Mouse (Mus musculus) midbrain, embryonic 16.5 days (tissue): ENCODE measurements around the gene Insl5. TPM values are rescaled to one million over a fixed set of nuclear protein-coding genes. Genes with fewer than 3 reads are reported as not detected.

Source experiments
- ATAC-seq: fragments of 200-750 bp; cut with Nextera tagmentation; 2 replicates; pipeline ENCODE4 v1.8.0; 2017; ENCODE audit warnings: moderate TSS enrichment
- H3K27ac ChIP-seq: fragments of 300-500 bp; sonication (generic); 2 replicates; pipeline ENCODE4 v1.5.1; 2014; ENCODE audit warnings: mild to moderate bottlenecking, low read length, mixed read lengths
- H3K27me3 ChIP-seq: fragments of 300-500 bp; sonication (generic); 2 replicates; pipeline ENCODE4 v1.6.1; 2014; ENCODE audit warnings: low read depth, low read length, mixed read lengths; ENCODE audit not compliant: control insufficient read depth, insufficient read depth
- H3K36me3 ChIP-seq: fragments of 300-500 bp; sonication (generic); 2 replicates; pipeline ENCODE4 v1.6.1; 2014; ENCODE audit warnings: mild to moderate bottlenecking, low read length, moderate library complexity, mixed read lengths; ENCODE audit not compliant: control insufficient read depth, insufficient read depth
- H3K4me1 ChIP-seq: fragments of 300-500 bp; sonication (generic); 2 replicates; pipeline ENCODE4 v1.6.1; 2014; ENCODE audit warnings: mild to moderate bottlenecking, low read length, mixed read lengths; ENCODE audit not compliant: control insufficient read depth, insufficient read depth
- H3K4me2 ChIP-seq: fragments of 300-500 bp; sonication (generic); 2 replicates; pipeline ENCODE4 v1.6.1; 2014; ENCODE audit warnings: mild to moderate bottlenecking, low read length, mixed read lengths
- H3K4me3 ChIP-seq: fragments of 300-500 bp; sonication (generic); 2 replicates; pipeline ENCODE4 v1.5.1; 2014; ENCODE audit warnings: low read depth, mild to moderate bottlenecking, low read length, moderate library complexity, mixed read lengths
- H3K9ac ChIP-seq: fragments of 300-500 bp; sonication (generic); 2 replicates; pipeline ENCODE4 v1.6.1; 2014; ENCODE audit warnings: low read depth, low read length, mixed read lengths
- H3K9me3 ChIP-seq: fragments of 300-500 bp; sonication (generic); replicated peaks from 2 replicates; pipeline ENCODE4 v1.6.1; 2014; ENCODE audit warnings: mild to moderate bottlenecking, low read length, mixed read lengths; ENCODE audit not compliant: control insufficient read depth, poor library complexity, severe bottlenecking
- WGBS: fragments of 180-500 bp; shearing (Covaris S2); extraction: QIAGEN DNeasy Blood & Tissue Kit; methylation state at CpG from one replicate; pipeline ENCODE4 v1.1.7; 2014; 5-methylcytosine and 5-hydroxymethylcytosine counted together
- polyA plus RNA-seq: library from polyadenylated mRNA; unstranded; fragments of >200 nt; fragmentation: Nextera tagmentation; extraction: Ambion mirVana; gene quantifications from 2 replicates; pipeline ENCODE4 v1.2.1, GENCODE M21; 2015

Insl5 gene
- polyA plus RNA-seq, 1 experiment from 2014 or later, result 0.65 TPM

DNA sequence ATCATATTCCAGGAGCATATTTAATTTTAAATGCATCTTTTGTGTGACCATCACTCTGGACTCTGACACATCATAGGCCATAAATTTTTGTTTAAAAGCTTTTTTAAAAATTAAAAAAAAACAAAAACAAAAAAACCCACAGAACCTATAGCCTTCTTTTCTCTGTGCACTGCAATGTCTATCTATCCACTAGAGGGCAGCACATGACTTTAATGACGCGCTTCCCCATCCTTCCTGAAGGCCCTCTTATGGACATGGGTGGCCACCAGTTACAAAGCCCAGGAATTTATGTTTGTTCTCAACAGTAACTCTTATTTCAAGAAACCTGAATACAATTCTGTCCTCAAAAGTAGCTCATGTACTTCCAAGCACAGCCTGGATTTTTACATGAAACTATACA lies 39.7 kb downstream of the Insl5 start:
- WGBS, result 0% methylated on average over 2 of the region's 2 CpGs
- H3K9ac ChIP-seq, result no peak overlapping the region
- peak; percentile 78; the same call in 1 of the 2 replicates for ATAC-seq
- H3K27ac ChIP-seq, result no peak overlapping the region
- no peaks in the 10 kb centered on the region for H3K36me3 ChIP-seq
- H3K27me3 ChIP-seq, result no peaks in the 10 kb centered on the region
- H3K4me2 ChIP-seq, result no peak overlapping the region
- no peak overlapping the region for H3K4me3 ChIP-seq
- no peaks in the 10 kb centered on the region for H3K9me3 ChIP-seq
- no peaks in the 10 kb centered on the region for H3K4me1 ChIP-seq

DNA sequence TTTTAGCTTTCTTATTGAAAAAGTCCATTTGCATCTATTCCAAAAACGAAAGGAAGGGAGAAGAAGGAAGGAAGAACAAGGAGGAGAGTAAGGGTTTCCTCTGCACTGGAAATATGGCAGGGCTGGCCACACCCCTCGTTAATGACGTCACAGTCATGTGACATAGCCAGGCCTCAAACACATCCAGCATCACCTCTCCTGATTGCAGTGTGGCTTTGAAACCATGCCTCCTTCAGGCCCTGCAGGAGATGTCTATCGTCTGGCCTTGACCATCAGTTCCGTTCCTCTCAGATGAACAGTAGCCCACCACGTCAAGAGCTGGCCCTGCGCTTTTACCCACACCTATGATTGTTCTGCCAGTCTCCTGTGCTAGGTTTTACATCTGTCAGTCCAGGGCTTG lies 40.5 kb downstream of the Insl5 start:
- Histone ChIP-seq H3K4me2 (no peak overlapping the region), H3K4me1 (no peaks in the 10 kb centered on the region), H3K27ac (no peak overlapping the region), H3K36me3 (no peaks in the 10 kb centered on the region), H3K9ac (no peak overlapping the region), H3K4me3 (no peak overlapping the region), H3K9me3 (no peaks in the 10 kb centered on the region), H3K27me3 (no peaks in the 10 kb centered on the region)
- 83% methylated on average over 7 of the region's 7 CpGs for WGBS
- ATAC-seq, result no peak

DNA sequence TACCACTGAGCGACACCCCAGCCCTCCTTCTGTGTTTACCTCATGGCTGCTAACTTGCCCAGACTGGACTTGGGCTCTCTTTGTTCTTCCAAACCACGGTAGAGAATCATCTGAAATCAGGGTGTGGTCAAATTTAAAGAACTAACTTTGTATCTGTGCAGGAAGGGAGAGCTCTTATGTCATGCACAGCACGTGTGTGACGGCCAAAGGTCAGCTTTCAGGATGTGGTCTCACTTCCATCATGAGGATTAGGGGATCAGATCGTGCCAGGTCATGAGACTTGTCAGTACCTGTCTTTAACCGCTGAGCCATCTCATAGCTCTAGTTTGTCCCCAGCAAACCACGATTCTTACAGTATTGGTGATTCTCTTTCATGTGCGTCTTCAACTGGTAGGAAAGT lies 44.9 kb downstream of the Insl5 start:
- Histone ChIP-seq H3K4me2 (no peak overlapping the region), H3K27me3 (no peaks in the 10 kb centered on the region; the same call in 1 of the 2 replicates), H3K9me3 (no peaks in the 10 kb centered on the region), H3K36me3 (no peaks in the 10 kb centered on the region), H3K4me3 (no peak overlapping the region), H3K27ac (no peak overlapping the region), H3K9ac (no peak overlapping the region), H3K4me1 (peaks cover 9% of the 10 kb centered on the region)
- no peak for ATAC-seq
- WGBS, result 86% methylated on average over 8 of the region's 8 CpGs

DNA sequence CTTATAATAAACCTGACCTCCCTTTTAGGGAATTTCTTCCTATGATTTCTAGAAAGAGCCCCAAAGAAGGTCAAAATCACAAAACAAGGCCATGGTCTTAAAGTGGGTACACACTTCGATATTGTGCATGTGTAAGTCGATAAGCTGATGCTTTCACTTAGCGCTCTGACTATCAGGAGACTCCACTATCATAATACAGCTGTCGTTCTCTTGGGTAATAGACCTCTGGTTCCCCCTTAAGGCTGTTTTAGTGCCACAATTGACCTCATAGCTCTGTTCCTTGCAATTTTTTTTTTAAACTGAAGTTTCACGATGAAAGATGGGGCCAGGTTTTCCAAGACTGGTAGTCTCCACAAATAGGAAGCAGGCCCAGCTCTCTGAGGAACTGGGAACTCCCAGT lies 47.3 kb downstream of the Insl5 start:
- H3K27ac ChIP-seq, result no peak overlapping the region
- WGBS, result 69% methylated on average over 5 of the region's 5 CpGs
- H3K4me2 ChIP-seq, result no peak overlapping the region
- H3K27me3 ChIP-seq, result no peaks in the 10 kb centered on the region; the same call in 1 of the 2 replicates
- H3K9ac ChIP-seq, result no peak overlapping the region
- H3K4me3 ChIP-seq, result no peak overlapping the region
- ATAC-seq, result no peak
- H3K4me1 ChIP-seq, result peaks cover 9% of the 10 kb centered on the region
- H3K9me3 ChIP-seq, result no peaks in the 10 kb centered on the region
- H3K36me3 ChIP-seq, result no peaks in the 10 kb centered on the region

DNA sequence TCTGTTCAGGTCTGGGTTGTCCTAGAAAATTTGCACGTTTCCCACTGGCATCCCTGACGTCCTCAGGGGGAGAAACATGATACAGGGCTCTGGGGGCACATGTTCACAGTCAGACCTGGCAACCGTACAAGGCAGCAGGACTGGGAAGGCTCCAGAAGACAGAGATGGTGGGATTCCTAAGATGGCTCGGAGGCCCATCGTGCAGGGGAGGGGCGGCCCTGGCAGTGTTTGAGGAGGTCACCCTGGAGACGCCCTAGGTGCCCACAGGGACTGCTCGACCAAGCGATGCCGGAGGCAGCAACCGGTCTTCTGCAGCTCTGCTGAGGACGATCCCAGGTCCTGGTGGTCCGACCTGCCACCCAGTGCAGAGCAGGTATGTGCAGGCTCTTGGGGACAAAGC lies 48.2 kb downstream of the Insl5 start, which contains the start of gene Tctex1d1:
Gene Tctex1d1, plus strand, starts transcription at position 167 of the 400 bp plus-strand sequence.
- no peaks in the 10 kb centered on the region for H3K9me3 ChIP-seq
- peak within 1 kb of the TSS; percentile 73 for H3K4me2 ChIP-seq
- no peak within 1 kb of the TSS for H3K27ac ChIP-seq
- peak within 1 kb of the TSS; percentile 34 for H3K4me3 ChIP-seq
- H3K27me3 ChIP-seq, result no peaks in the 10 kb centered on the region; the same call in 1 of the 2 replicates
- peaks cover 9% of the 10 kb centered on the region for H3K4me1 ChIP-seq
- H3K36me3 ChIP-seq, result no peaks in the 10 kb centered on the region
- H3K9ac ChIP-seq, result peak within 1 kb of the TSS; percentile 54
- 3% methylated on average over 13 of the region's 13 CpGs for WGBS
- peak; percentile 78 for ATAC-seq

DNA sequence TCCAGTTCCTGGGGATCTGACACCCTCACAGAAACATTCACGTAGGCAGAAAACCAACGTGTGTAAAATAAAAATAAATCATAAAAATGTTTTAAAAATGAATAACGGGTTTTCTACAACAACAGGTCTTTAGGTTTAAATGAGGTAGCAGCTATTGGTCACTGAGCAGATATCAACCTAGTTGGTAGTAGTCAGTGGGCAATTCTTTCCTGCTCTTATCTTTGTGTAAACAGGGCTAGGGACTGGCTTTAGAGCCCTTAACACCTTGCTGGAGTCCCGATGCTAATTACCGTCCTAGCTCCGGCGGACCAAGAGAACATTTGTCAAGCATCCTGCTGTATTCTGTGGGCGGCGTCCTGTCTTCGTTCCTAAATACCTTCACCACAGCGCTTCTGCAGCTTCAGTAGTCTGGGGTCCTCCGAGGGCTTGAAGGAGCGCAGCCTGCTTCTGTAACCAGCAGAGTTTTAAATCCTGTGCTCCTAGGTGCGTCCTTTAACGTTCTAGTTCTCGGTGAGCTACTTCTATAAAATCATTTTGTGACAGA lies 48.8 kb downstream of the Insl5 start:
- no peaks in the 10 kb centered on the region for H3K36me3 ChIP-seq
- no peak overlapping the region for H3K27ac ChIP-seq
- no peaks in the 10 kb centered on the region for H3K9me3 ChIP-seq
- WGBS, result 13% methylated on average over 16 of the region's 16 CpGs
- peak overlapping the region; percentile 41; the same call in 1 of the 2 replicates for H3K9ac ChIP-seq
- H3K4me2 ChIP-seq, result peak overlapping the region; percentile 73
- H3K4me3 ChIP-seq, result peak overlapping the region; percentile 34
- H3K27me3 ChIP-seq, result no peaks in the 10 kb centered on the region; the same call in 1 of the 2 replicates
- H3K4me1 ChIP-seq, result peaks cover 9% of the 10 kb centered on the region
- no peak for ATAC-seq

DNA sequence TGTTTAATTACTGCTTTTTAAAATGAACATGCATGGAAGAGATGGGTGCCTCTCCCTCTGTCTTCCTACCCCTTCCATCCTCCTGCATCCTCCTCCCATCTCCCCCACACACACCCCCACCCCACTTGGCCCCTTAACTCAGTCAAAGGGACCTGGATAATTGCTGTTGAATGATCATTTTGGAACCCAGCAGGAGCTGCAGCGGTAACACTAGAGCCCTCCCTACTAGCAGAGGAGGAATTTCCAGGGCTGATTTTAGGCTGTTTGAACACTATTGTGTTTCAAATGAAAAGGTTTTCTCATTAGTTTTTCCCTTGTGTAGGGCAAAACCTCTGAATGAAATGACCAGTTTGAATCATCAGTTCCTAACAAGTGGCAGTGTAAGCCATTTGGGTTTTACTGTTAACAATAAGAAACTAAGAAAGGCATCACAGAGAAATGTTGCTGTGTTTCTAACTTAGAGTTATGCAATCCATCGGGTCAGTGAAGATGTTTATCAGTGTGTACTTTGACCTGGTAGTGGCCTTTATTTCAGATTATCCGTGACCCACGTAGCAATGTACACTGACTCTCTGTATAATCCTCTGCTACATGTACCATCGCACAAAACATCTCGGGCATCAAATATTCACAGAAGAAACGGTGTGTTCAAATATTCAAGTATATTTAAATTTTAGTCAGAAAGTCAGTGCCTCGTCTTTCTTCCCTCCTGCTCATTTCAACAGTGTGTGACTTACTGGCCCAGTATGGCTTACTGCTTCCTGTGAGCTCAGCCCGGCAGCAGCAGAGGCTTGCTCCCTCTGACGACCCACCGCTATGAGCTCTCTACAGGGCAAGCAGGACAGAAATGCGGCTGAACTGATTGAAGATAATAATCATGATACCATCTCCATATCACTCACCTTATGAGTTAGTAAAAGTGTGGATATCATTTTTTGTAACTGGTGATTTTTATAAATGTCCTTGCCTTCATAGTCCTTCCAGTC lies 50.1 kb downstream of the Insl5 start:
- no peaks in the 10 kb centered on the region for H3K9me3 ChIP-seq

DNA sequence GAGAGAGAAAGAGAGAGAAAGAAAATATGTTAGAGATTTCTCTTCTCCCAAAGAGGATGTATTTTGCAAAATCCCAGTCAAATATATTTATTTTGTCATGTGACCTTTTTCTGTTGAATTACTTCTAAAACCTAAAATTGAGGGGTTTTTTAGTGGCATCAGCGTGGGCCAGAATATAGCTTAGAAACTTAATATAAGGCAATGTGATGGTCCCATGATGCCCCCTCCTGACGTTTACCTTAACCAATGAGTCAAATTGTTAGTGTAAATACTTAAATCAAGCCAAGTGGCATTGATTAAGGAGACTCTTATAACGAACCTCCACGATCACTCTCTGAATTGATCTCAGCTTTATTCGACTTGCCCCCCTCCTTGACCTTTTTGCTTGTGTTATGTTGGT lies 52.5 kb downstream of the Insl5 start:
- Histone ChIP-seq H3K36me3 (peaks cover 2% of the 10 kb centered on the region; the same call in 1 of the 2 replicates), H3K4me2 (no peak overlapping the region), H3K27me3 (no peaks in the 10 kb centered on the region), H3K4me3 (no peak overlapping the region), H3K27ac (no peak overlapping the region), H3K9ac (no peak overlapping the region), H3K9me3 (no peaks in the 10 kb centered on the region), H3K4me1 (peaks cover 9% of the 10 kb centered on the region)
- 65% methylated on average over 5 of the region's 5 CpGs for WGBS
- no peak for ATAC-seq

More for the DNA sequence above, 50.1 kb downstream of the Insl5 start:
- Histone ChIP-seq H3K27me3 (no peaks in the 10 kb centered on the region; the same call in 1 of the 2 replicates), H3K27ac (no peak overlapping the region), H3K9ac (no peak overlapping the region), H3K4me2 (no peak overlapping the region), H3K4me3 (no peak overlapping the region), H3K4me1 (peaks cover 9% of the 10 kb centered on the region), H3K36me3 (no peaks in the 10 kb centered on the region)
- 15% methylated on average over 12 of the region's 12 CpGs for WGBS
- ATAC-seq, result no peak

DNA sequence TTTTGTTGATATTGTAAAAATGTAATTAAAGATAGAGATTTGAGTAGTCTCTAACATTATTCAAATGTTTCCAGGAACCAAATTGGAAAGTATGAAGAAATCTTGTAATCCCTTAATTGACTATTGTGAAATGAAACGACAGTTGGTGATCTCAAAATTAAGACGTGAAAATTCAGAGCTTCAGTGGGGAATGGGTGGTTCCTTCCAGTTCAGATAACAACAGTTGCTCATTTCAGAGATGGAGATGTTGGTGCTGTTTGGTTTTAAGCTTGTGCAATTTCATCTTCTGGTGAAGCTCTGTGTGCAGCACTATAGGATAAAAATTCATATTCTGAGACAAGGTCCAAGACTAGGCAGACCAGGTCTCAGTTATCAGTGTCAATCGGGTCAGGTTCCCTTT lies 54.6 kb downstream of the Insl5 start:
- H3K4me1 ChIP-seq, result no peaks in the 10 kb centered on the region
- no peaks in the 10 kb centered on the region for H3K27me3 ChIP-seq
- no peaks in the 10 kb centered on the region for H3K9me3 ChIP-seq
- no peak overlapping the region for H3K9ac ChIP-seq
- ATAC-seq, result no peak
- no peak overlapping the region for H3K4me2 ChIP-seq
- H3K36me3 ChIP-seq, result peaks cover 9% of the 10 kb centered on the region
- 69% methylated on average over 3 of the region's 3 CpGs for WGBS
- H3K27ac ChIP-seq, result no peak overlapping the region
- H3K4me3 ChIP-seq, result no peak overlapping the region
